Comparison of ENCODE assay signal across 8 mouse cellular contexts in genomic region chr12:110499225-110499992, GRCm38 (mm10). TPM values are rescaled to one million over a fixed set of nuclear protein-coding genes. Genes with fewer than 3 reads are reported as not detected.
DNase-seq lines count a peak whose midpoint lies in the region; ATAC-seq and TF ChIP-seq lines count a peak whose summit lies in the region.

No protein-coding gene starts in this region.

- ATAC-seq in activated CD4-positive, CD25-positive, alpha-beta regulatory T cell, adult 4 months, result peak; percentile 20
- ATAC-seq in hematopoietic stem cell, adult 5-6 weeks (replicated peaks in 1 of 2; ENCODE audit: insufficient read depth in 1 of 2, low FRiP score in 2 of 2, low TSS enrichment in 1 of 2, low read depth in 1 of 2, poor library complexity in 2 of 2, severe bottlenecking in 2 of 2), result peak; percentile 61 to 72
- peak; percentile 65 for ATAC-seq in liver, embryonic 12.5 days

- H3K9ac ChIP-seq in liver, embryonic 12.5 days, result peak overlapping the region; percentile 47

- peak overlapping the region; percentile 70 for H3K4me2 ChIP-seq in liver, embryonic 12.5 days

- no peak for TF ChIP-seq CTCF in E14TG2a.4 (conservative IDR thresholded peaks at IDR 0.05; ENCODE audit: low read length)
- TF ChIP-seq CTCF in small intestine, adult 2 months (IDR thresholded peaks at IDR 0.05; ENCODE audit: extremely low read depth, insufficient read length, insufficient replicate concordance, low read depth, low read length), result no peak

- WGBS in liver, embryonic 12.5 days (ENCODE audit: insufficient replicate concordance), result 28% methylated on average over 14 of the region's 14 CpGs
- WGBS in small intestine, adult 2 months, result 18% methylated on average over 14 of the region's 14 CpGs

- DNase-seq in frontal cortex, postnatal 25 days (ENCODE audit: low spot score in 2 of 2), result no peak
- DNase-seq in frontal cortex, postnatal 10 days (ENCODE audit: low spot score in 2 of 2), result no peak
- DNase-seq in adipocyte (ENCODE audit: low spot score), result no peak

- H3K4me1 ChIP-seq in E14TG2a.4 (replicated peaks; ENCODE audit: low read depth, low read length), result peaks cover 98% of the 10 kb centered on the region
- peaks cover 83% of the 10 kb centered on the region for H3K4me1 ChIP-seq in liver, embryonic 12.5 days
- peaks cover 50% of the 10 kb centered on the region for H3K4me1 ChIP-seq in small intestine, adult 2 months (ENCODE audit: control insufficient read depth, insufficient read depth, insufficient read length, low read length)

- peak overlapping the region; percentile 62 for H3K27ac ChIP-seq in liver, embryonic 12.5 days
- peak overlapping the region; percentile 84 for H3K27ac ChIP-seq in small intestine, adult 2 months (ENCODE audit: insufficient read depth, low read depth, low read length)

- H3K27me3 ChIP-seq in E14TG2a.4 (ENCODE audit: insufficient read depth, low read length), result no peaks in the 10 kb centered on the region
- H3K27me3 ChIP-seq in liver, embryonic 12.5 days (replicated peaks), result no peaks in the 10 kb centered on the region
- no peaks in the 10 kb centered on the region for H3K27me3 ChIP-seq in small intestine, adult 2 months (ENCODE audit: control insufficient read depth, insufficient read depth, low read length)

- peaks cover 45% of the 10 kb centered on the region for H3K36me3 ChIP-seq in E14TG2a.4 (ENCODE audit: insufficient read depth, low read length)
- 0 out of 2 replicates have a peak, but pooled peaks cover 8% of the 10 kb centered on the region for H3K36me3 ChIP-seq in liver, embryonic 12.5 days
- 0 out of 2 replicates have a peak, but pooled peaks cover 2% of the 10 kb centered on the region for H3K36me3 ChIP-seq in small intestine, adult 2 months (ENCODE audit: control insufficient read depth, insufficient read depth, low read length)

- no peaks in the 10 kb centered on the region for H3K9me3 ChIP-seq in E14TG2a.4 (ENCODE audit: low read length)
- H3K9me3 ChIP-seq in liver, embryonic 12.5 days (replicated peaks), result no peaks in the 10 kb centered on the region

- no peak; the same call in 1 of the 2 replicates for TF ChIP-seq POLR2A in small intestine, adult 2 months (IDR thresholded peaks at IDR 0.05; ENCODE audit: low read depth, low read length)

- peak overlapping the region; percentile 75 for H3K4me3 ChIP-seq in E14TG2a.4 (replicated peaks; ENCODE audit: low read length)
- H3K4me3 ChIP-seq in liver, embryonic 12.5 days, result peak overlapping the region; percentile 54
- H3K4me3 ChIP-seq in small intestine, adult 2 months (ENCODE audit: low read depth, low read length), result peak overlapping the region; percentile 34

RNA-seq across cellular contexts. Expression of gene Ppp2r5c, which starts 52.5 kb away (rescaled TPM):
- polyA plus RNA-seq in activated CD4-positive, CD25-positive, alpha-beta regulatory T cell, adult 4 months (2017; shearing (Covaris generic)), result 100 to 1,000 TPM; 583 to 590 TPM
- total RNA-seq in hematopoietic stem cell, adult 5-6 weeks (2017), result 222 and 248 TPM in 2 replicates
- 103 and 105 TPM in 2 replicates for polyA plus RNA-seq in liver, embryonic 12.5 days (2016; fragmentation: Nextera tagmentation; extraction: Ambion mirVana)
- polyA plus RNA-seq in small intestine, adult 2 months (2012; rRNA removed), result 12.3 and 19.3 TPM in 2 replicates
